Mouse (Mus musculus) limb, embryonic 10.5 days (tissue): ENCODE measurements around the gene Cyp26a1. TPM values are rescaled to one million over a fixed set of nuclear protein-coding genes. Genes with fewer than 3 reads are reported as not detected.

ENCODE experiments used
- DNase-seq: peaks from one replicate; pipeline ENCODE4 v3.0.0-alpha.2; 2017; ENCODE audit warnings: low spot score
- H3K27ac ChIP-seq: fragments of 300-500 bp; sonication (generic); 2 replicates; pipeline ENCODE4 v1.5.1; 2016; ENCODE audit warnings: mild to moderate bottlenecking
- H3K27me3 ChIP-seq: fragments of 300-500 bp; sonication (generic); 2 replicates; pipeline ENCODE4 v1.6.1; 2016; ENCODE audit warnings: low read depth, mild to moderate bottlenecking; ENCODE audit not compliant: poor library complexity, severe bottlenecking
- H3K36me3 ChIP-seq: fragments of 300-500 bp; sonication (generic); 2 replicates; pipeline ENCODE4 v1.6.1; 2016; ENCODE audit warnings: mild to moderate bottlenecking, moderate library complexity
- H3K4me1 ChIP-seq: fragments of 300-500 bp; sonication (generic); 2 replicates; pipeline ENCODE4 v1.6.1; 2016
- H3K4me3 ChIP-seq: fragments of 300-500 bp; sonication (generic); 2 replicates; pipeline ENCODE4 v1.5.1; 2016; ENCODE audit warnings: mild to moderate bottlenecking, moderate library complexity
- H3K9me3 ChIP-seq: fragments of 300-500 bp; sonication (generic); replicated peaks from 2 replicates; pipeline ENCODE4 v1.6.1; 2016; ENCODE audit warnings: mild to moderate bottlenecking
- WGBS: fragments of 180-500 bp; shearing (Covaris S2); methylation state at CpG from one replicate; pipeline ENCODE4 v1.1.7; 2016; 5-methylcytosine and 5-hydroxymethylcytosine counted together
- polyA plus RNA-seq: library from polyadenylated mRNA; unstranded; fragments of >200 nt; fragmentation: Nextera tagmentation; extraction: Ambion mirVana; gene quantifications from 2 replicates; pipeline ENCODE4 v1.2.1, GENCODE M21; 2016

Cyp26a1 gene
- polyA plus RNA-seq, 1 experiment from 2014 or later = 3.6 TPM

DNA sequence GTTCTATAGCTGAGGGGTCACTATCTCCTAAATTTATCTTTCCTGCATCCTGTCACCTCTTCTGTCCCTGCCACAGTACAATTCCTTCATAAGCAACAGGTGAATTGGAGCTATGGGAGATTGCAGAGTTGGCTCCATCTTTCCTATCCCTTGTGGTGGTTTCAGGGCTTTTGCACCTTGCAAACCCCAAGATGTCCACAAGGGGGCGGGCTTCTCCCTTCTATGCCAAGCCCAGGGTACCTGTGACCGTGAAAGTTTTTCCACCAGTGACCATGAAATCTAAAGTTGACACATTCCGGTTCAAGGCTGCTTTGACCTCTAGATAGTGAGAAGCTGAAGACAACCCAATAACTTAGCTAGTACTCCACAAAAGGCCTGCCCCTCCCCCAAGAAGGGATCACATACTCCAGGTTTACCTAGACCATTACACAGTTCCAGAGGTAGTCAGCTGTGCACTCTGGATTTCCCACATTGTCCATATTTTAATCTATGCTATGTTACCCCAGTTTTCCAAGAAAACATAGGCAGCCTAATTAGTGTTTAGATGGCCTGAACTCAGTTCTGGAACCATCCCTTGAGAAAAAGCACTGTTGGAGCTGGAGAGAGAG lies 6.4 kb downstream of the Cyp26a1 start:
- peak; percentile 88 for DNase-seq
- Histone ChIP-seq H3K4me1 (peaks cover 3% of the 10 kb centered on the region), H3K4me3 (no peak overlapping the region), H3K9me3 (no peaks in the 10 kb centered on the region), H3K36me3 (no peaks in the 10 kb centered on the region), H3K27me3 (peaks cover 48% of the 10 kb centered on the region), H3K27ac (no peak overlapping the region)
- WGBS = 19% methylated on average over 3 of the region's 3 CpGs

DNA sequence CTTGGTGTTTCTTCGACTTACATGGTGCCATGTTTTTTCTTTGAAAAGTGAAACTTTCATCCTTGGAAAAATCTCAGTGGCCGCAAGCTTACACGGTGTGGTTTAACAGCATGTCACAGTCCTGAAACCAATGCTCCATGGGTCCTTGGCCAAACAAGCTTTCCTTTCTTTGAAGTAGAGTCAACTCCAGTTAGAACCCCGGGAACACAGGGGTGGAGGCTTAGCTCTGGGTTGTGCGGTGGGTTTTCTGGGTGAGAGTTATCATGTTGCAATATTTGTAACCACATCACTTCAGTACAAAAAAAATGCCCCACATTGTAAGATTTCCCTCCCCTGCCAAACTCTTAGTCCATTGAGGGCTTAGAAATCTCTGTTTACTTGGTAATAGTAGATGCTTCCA lies 8.1 kb downstream of the Cyp26a1 start:
- H3K4me3 ChIP-seq = no peak overlapping the region

DNA sequence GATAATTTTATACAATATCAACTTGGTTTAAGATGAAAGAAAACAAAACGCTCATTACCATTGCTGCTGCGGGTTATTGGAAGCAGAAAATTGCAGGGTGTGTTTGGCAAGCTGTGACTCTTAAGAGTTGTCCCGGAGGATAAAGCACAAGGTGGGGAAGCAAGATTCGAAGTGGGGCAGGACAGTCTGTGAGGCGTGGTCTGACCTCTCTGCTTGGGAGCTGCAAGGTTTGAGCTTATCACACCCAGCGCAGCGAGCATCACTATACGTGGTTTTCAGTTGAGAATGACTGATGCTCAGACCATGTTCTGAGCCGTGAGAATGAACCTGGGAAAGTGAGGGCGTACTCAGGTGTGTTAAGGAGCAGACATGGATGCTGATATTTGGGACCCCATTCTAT lies 17.1 kb downstream of the Cyp26a1 start:
- Histone ChIP-seq H3K4me3 (no peak overlapping the region), H3K27me3 (no peaks in the 10 kb centered on the region), H3K36me3 (no peaks in the 10 kb centered on the region), H3K27ac (no peak overlapping the region), H3K4me1 (no peaks in the 10 kb centered on the region), H3K9me3 (no peaks in the 10 kb centered on the region)
- WGBS = 70% methylated on average over 10 of the region's 10 CpGs
- DNase-seq = no peak

More for the DNA sequence above, 8.1 kb downstream of the Cyp26a1 start:
- Histone ChIP-seq H3K36me3 (no peaks in the 10 kb centered on the region), H3K9me3 (no peaks in the 10 kb centered on the region), H3K27me3 (peaks cover 31% of the 10 kb centered on the region), H3K27ac (no peak overlapping the region), H3K4me1 (no peaks in the 10 kb centered on the region)
- 92% methylated on average over 5 of the region's 5 CpGs for WGBS
- DNase-seq = no peak

DNA sequence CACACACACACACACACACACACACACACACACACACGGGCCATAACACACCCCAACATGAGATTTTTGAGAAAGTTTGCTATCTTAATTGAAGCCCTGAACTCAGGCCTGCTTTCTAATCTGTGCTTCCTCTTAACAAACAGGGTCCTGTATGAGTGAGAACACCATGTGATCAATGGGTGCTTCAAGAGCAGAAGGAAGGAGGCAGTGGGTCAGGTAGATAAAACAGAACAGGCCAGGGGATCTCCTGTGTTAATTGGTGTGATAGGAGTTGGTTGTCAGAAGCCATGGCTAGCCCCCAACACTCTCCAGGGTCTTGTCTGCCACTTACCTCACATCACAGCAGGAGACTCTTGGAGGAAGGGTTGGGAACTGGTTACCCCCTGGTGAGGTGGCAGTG lies 18.4 kb downstream of the Cyp26a1 start:
- DNase-seq = no peak
- no peaks in the 10 kb centered on the region for H3K4me1 ChIP-seq
- WGBS = 67% methylated on average over 1 of the region's 1 CpGs
- no peaks in the 10 kb centered on the region for H3K27me3 ChIP-seq
- no peaks in the 10 kb centered on the region for H3K36me3 ChIP-seq
- no peak overlapping the region for H3K27ac ChIP-seq
- no peak overlapping the region for H3K4me3 ChIP-seq
- H3K9me3 ChIP-seq = no peaks in the 10 kb centered on the region

DNA sequence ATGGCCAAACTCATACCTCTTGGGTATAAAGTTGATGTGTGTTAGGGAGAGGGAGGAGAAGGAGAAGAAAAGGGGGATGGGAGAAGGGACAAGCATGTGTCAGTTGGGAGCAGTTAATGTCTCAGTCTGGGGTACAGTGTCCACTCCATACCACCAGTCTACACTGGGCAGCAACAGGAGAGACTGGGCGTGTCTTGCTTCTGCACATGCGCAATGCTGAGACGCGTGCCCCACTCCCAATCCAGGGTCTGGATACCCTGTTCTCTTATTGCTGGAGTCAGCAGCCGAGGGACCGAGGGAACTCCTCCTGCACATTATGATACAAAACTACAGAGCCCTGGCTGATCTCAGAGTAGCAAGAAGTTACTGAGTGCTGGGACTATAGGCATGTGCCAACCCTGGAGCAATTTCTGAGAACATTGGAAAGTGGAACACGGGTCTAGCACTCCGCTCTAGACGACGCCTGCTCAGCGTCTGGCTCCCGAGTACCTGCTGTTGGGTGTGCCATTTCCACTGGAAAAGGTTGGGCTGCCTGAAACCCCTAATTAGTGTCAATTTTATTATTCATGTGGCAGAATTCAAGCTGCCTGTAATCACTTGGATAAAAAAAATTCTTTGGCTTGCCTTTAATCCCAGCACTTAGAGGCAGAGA lies 19.1 kb downstream of the Cyp26a1 start:
- 81% methylated on average over 12 of the region's 12 CpGs for WGBS
- Histone ChIP-seq H3K36me3 (no peaks in the 10 kb centered on the region), H3K27me3 (no peaks in the 10 kb centered on the region), H3K27ac (no peak overlapping the region), H3K4me1 (no peaks in the 10 kb centered on the region), H3K9me3 (no peaks in the 10 kb centered on the region), H3K4me3 (no peak overlapping the region)
- no peak for DNase-seq

DNA sequence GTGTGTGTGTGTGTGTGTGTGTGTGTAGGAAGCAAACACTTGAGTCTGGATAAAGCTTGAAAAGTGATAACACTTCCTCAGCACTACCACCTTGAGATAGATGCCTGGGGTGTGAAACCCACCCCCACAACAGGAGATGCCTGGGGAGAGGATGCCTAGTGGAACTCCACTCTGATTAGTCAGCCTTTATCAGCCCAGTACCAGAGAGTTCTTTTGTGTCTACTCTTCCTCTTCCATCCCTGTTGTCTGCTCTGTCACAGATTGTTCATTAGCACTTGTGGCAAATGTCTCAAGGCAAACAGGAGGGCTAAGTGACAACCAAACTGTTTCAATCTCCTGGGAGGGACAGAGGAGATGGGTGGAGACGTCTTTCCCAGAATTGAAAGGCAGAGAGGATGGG lies 21.6 kb downstream of the Cyp26a1 start:
- H3K4me1 ChIP-seq = no peaks in the 10 kb centered on the region
- H3K4me3 ChIP-seq = no peak overlapping the region
- no peak overlapping the region; the same call in 1 of the 2 replicates for H3K27ac ChIP-seq
- DNase-seq = no peak
- H3K36me3 ChIP-seq = no peaks in the 10 kb centered on the region
- no peaks in the 10 kb centered on the region for H3K27me3 ChIP-seq
- WGBS = 35% methylated on average over 1 of the region's 1 CpGs
- H3K9me3 ChIP-seq = no peaks in the 10 kb centered on the region

DNA sequence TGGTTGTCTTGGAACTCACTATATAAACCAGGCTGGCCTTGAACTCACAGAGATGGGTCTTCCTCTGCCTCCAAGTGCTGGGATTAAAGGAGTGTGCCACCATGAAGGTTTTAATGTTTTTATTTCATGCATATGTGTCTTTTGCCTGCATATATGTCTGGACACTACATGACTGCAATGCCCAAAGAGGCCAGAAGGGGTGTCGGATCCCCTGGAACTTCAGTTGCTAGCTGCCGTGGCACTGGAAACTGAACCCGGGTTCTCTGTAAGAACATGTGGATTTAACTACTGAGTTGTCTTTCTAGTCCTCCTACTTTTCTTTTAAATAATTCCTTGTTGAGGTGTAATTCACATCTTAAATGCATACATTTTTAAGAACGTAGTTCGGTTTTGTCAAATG lies 27.0 kb downstream of the Cyp26a1 start:
- WGBS = 96% methylated on average over 5 of the region's 5 CpGs
- no peak for DNase-seq

DNA sequence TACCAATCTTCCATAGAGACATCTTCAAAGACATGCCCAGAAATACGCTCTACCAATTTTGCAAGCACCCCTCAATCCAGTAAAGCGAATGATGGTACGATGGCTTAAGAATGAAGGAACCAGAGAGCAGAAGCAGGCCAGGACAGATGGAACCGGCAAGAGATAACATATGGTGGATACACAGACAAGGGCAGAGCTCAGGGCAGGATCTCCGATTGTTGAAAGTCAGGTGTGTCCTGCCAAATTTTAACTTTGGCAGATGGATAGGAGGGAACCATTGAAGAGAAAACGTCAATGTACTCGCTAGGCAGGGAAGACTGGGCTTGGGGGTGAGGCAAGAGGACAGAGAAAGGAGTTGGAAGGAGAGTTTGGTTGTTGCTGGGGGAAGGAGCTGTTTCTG lies 29.0 kb downstream of the Cyp26a1 start:
- H3K4me1 ChIP-seq = peaks cover 8% of the 10 kb centered on the region
- DNase-seq = no peak
- no peak overlapping the region for H3K27ac ChIP-seq
- WGBS = 91% methylated on average over 7 of the region's 7 CpGs
- no peaks in the 10 kb centered on the region for H3K9me3 ChIP-seq
- H3K36me3 ChIP-seq = no peaks in the 10 kb centered on the region
- no peak overlapping the region for H3K4me3 ChIP-seq
- H3K27me3 ChIP-seq = no peaks in the 10 kb centered on the region

More for the DNA sequence above, 27.0 kb downstream of the Cyp26a1 start:
- no peaks in the 10 kb centered on the region for H3K36me3 ChIP-seq
- no peaks in the 10 kb centered on the region for H3K9me3 ChIP-seq
- H3K27ac ChIP-seq = no peak overlapping the region
- H3K4me1 ChIP-seq = no peaks in the 10 kb centered on the region
- no peak overlapping the region for H3K4me3 ChIP-seq
- no peaks in the 10 kb centered on the region for H3K27me3 ChIP-seq

DNA sequence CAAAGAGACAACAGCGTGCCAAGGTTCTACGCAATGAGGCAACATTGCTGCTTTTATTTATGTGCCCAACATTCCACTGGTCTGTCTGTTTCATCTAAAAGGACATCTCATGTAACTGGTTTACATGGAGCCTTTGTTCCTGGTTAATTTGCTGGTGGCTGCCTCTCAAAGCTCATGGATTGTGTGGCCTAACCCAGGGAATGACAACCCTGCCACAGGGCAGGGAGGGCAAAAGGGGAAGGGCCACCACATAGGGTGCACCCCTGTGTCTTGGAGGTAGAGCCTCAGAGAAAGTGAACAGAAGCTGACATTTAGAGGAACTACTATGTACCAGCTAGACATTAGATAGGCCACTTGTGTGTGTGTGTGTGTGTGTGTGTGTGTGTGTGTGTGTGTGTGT lies 29.8 kb downstream of the Cyp26a1 start:
- Histone ChIP-seq H3K27ac (no peak overlapping the region), H3K27me3 (no peaks in the 10 kb centered on the region), H3K36me3 (no peaks in the 10 kb centered on the region), H3K4me1 (peaks cover 8% of the 10 kb centered on the region), H3K9me3 (no peaks in the 10 kb centered on the region), H3K4me3 (no peak overlapping the region)
- no peak for DNase-seq
- WGBS = 93% methylated on average over 2 of the region's 2 CpGs

DNA sequence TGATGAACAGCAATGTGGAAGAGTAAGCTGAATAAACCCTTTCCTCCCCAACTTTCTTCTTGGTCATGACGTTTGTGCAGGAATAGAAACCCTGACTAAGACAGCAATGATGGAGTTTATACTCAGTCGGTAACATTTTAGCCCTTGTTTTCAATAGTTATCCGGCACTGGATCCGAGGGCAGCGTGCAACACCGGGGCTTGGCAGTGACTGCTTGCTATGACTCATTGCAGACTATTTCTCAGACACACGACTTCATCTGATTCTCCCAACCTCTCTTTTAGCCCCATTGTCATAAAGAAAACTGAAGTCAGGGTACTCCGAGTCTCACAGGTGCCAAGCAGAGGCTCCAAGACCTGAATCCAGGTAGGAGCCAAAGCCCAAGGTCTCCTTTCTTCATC lies 37.8 kb downstream of the Cyp26a1 start:
- Histone ChIP-seq H3K4me3 (no peak overlapping the region), H3K27ac (no peak overlapping the region)

DNA sequence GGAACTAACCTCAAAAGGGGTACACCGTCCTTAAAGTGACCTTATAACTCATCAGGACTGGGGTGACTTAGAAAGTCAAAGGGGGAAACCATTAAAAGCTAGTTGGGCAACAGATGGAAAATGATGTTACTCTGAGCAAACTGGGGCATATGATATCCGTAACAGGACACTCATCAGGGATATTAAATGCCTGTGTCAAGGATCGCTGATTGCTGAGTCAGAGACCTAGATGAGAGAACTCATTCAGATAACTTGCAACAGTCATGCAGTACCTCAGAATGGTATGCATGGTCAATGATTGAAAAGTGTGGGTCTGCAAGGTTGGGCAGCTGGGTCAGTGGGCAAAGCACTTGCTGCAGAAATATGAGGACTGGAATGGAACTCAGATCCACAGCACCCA lies 41.0 kb downstream of the Cyp26a1 start:
- peaks cover 10% of the 10 kb centered on the region; the same call in 1 of the 2 replicates for H3K4me1 ChIP-seq
- WGBS = 90% methylated on average over 3 of the region's 3 CpGs
- no peaks in the 10 kb centered on the region for H3K27me3 ChIP-seq
- no peak overlapping the region for H3K27ac ChIP-seq
- H3K36me3 ChIP-seq = no peaks in the 10 kb centered on the region
- H3K9me3 ChIP-seq = no peaks in the 10 kb centered on the region
- no peak overlapping the region for H3K4me3 ChIP-seq
- DNase-seq = no peak

More for the DNA sequence above, 37.8 kb downstream of the Cyp26a1 start:
- Histone ChIP-seq H3K9me3 (no peaks in the 10 kb centered on the region), H3K27me3 (no peaks in the 10 kb centered on the region), H3K36me3 (no peaks in the 10 kb centered on the region), H3K4me1 (peaks cover 18% of the 10 kb centered on the region)
- DNase-seq = no peak
- 92% methylated on average over 8 of the region's 8 CpGs for WGBS

DNA sequence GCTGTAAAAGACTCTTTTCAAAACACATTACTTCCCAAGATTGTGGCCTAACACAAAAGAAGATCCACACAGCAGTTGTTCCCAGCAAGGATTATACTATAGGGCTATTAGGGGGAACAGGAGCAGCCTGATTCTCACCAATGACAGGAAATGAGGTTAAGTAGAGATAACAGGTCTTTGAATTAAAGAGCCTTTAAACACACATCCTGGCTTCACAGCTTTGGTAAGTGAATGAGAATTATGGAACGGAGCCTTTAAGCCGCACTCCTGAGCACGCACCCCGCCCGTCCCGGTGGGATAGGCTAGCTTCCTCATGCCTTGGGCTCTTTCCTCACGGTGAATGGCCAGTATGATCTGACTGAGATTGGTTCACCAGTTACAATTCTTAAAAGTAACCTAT lies 42.4 kb downstream of the Cyp26a1 start:
- Histone ChIP-seq H3K9me3 (no peaks in the 10 kb centered on the region), H3K4me3 (no peak overlapping the region), H3K27me3 (no peaks in the 10 kb centered on the region), H3K4me1 (peaks cover 10% of the 10 kb centered on the region; the same call in 1 of the 2 replicates), H3K36me3 (no peaks in the 10 kb centered on the region), H3K27ac (no peak overlapping the region)
- WGBS = 51% methylated on average over 7 of the region's 7 CpGs
- DNase-seq = no peak
